Mouse (Mus musculus): ENCODE measurements around the gene Igf2r. TPM values are rescaled to one million over a fixed set of nuclear protein-coding genes. Genes with fewer than 3 reads are reported as not detected.
"Not testable (repeated sequence)": the region's sequence is repeated elsewhere in the genome, so short reads cannot be mapped to it uniquely, and the experiment has no call there.

The Igf2r gene
- polyA plus RNA-seq, 1 experiment from 2014 or later: 25.1 TPM

DNA sequence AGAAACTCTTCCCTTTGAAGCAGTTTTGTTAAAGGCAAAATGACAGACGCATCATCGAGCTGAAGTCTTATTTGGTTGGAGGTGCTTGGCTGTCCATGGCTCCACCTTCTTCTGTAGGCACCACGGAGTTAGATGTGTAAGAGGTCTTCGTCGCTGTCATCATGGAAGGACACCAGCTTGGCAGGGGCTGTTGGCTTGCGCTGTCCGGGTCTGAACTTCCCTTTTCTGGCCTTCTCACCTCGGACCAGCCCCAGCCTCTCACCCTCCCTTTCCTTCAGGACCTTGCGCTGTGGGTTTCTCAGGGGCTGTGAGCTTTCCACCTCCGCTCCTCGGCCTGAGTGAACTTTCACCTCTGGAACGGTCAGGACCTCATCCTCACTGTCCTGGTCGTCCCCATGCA lies 85.9 kb downstream of the Igf2r start:
- peaks cover 58% of the 10 kb centered on the region for H3K36me3 ChIP-seq (ENCODE audit: control insufficient read depth, insufficient read depth)

DNA sequence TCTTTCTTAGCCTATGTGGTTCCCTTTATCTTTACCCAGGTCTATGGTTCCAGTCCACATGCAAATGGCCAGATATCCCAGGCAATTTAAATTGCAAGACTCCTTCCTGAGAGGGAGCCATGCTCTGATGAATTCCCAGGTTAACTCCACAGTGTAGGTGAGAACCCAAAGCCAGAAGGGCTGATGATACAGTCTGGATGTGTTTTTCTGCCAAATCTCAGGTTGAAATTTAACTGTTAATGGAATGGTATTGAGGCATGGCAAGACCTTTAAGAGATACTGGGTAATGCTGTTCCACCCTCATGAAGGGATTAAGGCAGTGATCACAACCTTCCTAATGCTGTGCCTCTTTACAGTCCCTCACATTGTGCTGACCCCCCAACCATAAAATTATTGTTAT lies 91.2 kb downstream of the Igf2r start:
- no peak for TF ChIP-seq CTCF (IDR thresholded peaks at IDR 0.05; ENCODE audit: low read depth)
- H3K4me2 ChIP-seq (replicated peaks; ENCODE audit: low read depth): no peak overlapping the region
- ATAC-seq: no peak
- H3K4me1 ChIP-seq (replicated peaks; ENCODE audit: control insufficient read depth, insufficient read depth, low read length): no peaks in the 10 kb centered on the region; the same call in none of the 2 replicates
- no peaks in the 10 kb centered on the region for H3K27me3 ChIP-seq (replicated peaks; ENCODE audit: control insufficient read depth, insufficient read depth, low read length)
- no peak overlapping the region for H3K9ac ChIP-seq (ENCODE audit: low read depth, low read length)
- H3K36me3 ChIP-seq (ENCODE audit: control insufficient read depth, insufficient read depth): peaks cover 6% of the 10 kb centered on the region; the same call in 1 of the 2 replicates
- no peak overlapping the region for H3K27ac ChIP-seq (ENCODE audit: low read depth, low read length)
- H3K4me3 ChIP-seq (ENCODE audit: low read depth, low read length): no peak overlapping the region
- peaks cover 3% of the 10 kb centered on the region; the same call in 1 of the 2 replicates for H3K9me3 ChIP-seq (ENCODE audit: control insufficient read depth)

More for the DNA sequence above, 85.9 kb downstream of the Igf2r start:
- WGBS: 91% methylated on average over 13 of the region's 13 CpGs
- no peak for TF ChIP-seq CTCF (IDR thresholded peaks at IDR 0.05; ENCODE audit: low read depth)
- Histone ChIP-seq H3K9me3 (ENCODE audit: control insufficient read depth) (peaks cover 3% of the 10 kb centered on the region; the same call in 1 of the 2 replicates), H3K4me3 (ENCODE audit: low read depth, low read length) (no peak overlapping the region), H3K27ac (ENCODE audit: low read depth, low read length) (no peak overlapping the region), H3K9ac (ENCODE audit: low read depth, low read length) (no peak overlapping the region), H3K27me3 (replicated peaks; ENCODE audit: control insufficient read depth, insufficient read depth, low read length) (no peaks in the 10 kb centered on the region), H3K4me2 (replicated peaks; ENCODE audit: low read depth) (no peak overlapping the region), H3K4me1 (replicated peaks; ENCODE audit: control insufficient read depth, insufficient read depth, low read length) (no peaks in the 10 kb centered on the region)
- no peak for ATAC-seq

DNA sequence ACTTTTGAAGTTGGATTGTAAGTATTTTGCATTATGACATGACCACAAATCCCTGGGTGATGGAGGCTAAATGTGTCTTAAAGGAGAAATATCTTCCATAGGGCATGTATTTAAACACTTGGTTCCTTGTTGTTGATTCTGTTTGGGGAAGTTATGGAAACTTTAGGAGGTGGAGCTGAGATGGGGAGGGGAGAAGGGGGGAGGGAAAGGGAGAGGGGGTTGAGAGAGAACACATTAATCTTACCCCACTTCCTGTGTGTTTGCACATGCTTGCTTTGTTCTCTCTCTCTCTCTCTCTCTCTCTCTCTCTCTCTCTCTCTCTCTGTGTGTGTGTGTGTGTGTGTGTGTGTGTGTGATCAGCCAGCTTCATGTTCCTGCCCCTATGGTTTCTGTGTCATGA lies 92.3 kb downstream of the Igf2r start:
- Histone ChIP-seq H3K9me3 (ENCODE audit: control insufficient read depth) (peaks cover 3% of the 10 kb centered on the region; the same call in 1 of the 2 replicates), H3K27ac (ENCODE audit: low read depth, low read length) (no peak overlapping the region), H3K4me1 (replicated peaks; ENCODE audit: control insufficient read depth, insufficient read depth, low read length) (no peaks in the 10 kb centered on the region; the same call in none of the 2 replicates), H3K4me3 (ENCODE audit: low read depth, low read length) (no peak overlapping the region), H3K4me2 (replicated peaks; ENCODE audit: low read depth) (no peak overlapping the region), H3K9ac (ENCODE audit: low read depth, low read length) (no peak overlapping the region), H3K36me3 (ENCODE audit: control insufficient read depth, insufficient read depth) (no peaks in the 10 kb centered on the region), H3K27me3 (replicated peaks; ENCODE audit: control insufficient read depth, insufficient read depth, low read length) (no peaks in the 10 kb centered on the region)
- ATAC-seq: no peak
- no peak for TF ChIP-seq CTCF (IDR thresholded peaks at IDR 0.05; ENCODE audit: low read depth)

DNA sequence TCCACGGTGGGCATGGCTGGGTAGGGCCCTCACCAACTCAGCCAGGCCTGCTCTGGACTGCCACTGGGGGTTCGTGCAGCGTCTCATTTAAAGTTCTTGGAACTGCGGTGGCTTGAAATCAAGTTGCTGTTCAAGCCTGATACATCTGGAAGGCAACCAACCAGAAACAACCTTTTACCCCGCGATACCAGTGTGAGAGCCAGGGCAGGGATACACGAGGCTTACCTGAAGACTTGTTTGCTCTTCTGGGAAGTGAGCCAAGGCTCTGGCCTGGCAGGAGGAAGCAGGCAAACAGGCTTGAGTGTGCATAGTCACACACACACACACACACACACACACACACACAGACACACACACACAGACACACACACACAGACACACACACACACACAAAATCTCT lies 93.8 kb downstream of the Igf2r start, which contains the start of gene Slc22a1:
Slc22a1 (minus strand) TSS at position 184 of the 400 bp plus-strand sequence.
- H3K9ac ChIP-seq (ENCODE audit: low read depth, low read length): no peak within 1 kb of the TSS
- no peak within 1 kb of the TSS for H3K4me2 ChIP-seq (replicated peaks; ENCODE audit: low read depth)
- 0 out of 2 replicates have a peak, but pooled peaks have one; percentile 14 for ATAC-seq
- peaks cover 3% of the 10 kb centered on the region; the same call in 1 of the 2 replicates for H3K9me3 ChIP-seq (ENCODE audit: control insufficient read depth)
- no peak within 1 kb of the TSS for H3K27ac ChIP-seq (ENCODE audit: low read depth, low read length)
- H3K4me3 ChIP-seq (ENCODE audit: low read depth, low read length): no peak within 1 kb of the TSS
- no peaks in the 10 kb centered on the region for H3K36me3 ChIP-seq (ENCODE audit: control insufficient read depth, insufficient read depth)
- no peaks in the 10 kb centered on the region; the same call in none of the 2 replicates for H3K4me1 ChIP-seq (replicated peaks; ENCODE audit: control insufficient read depth, insufficient read depth, low read length)
- no peaks in the 10 kb centered on the region for H3K27me3 ChIP-seq (replicated peaks; ENCODE audit: control insufficient read depth, insufficient read depth, low read length)
- TF ChIP-seq CTCF (IDR thresholded peaks at IDR 0.05; ENCODE audit: low read depth): no peak
- 63% methylated on average over 7 of the region's 7 CpGs for WGBS

DNA sequence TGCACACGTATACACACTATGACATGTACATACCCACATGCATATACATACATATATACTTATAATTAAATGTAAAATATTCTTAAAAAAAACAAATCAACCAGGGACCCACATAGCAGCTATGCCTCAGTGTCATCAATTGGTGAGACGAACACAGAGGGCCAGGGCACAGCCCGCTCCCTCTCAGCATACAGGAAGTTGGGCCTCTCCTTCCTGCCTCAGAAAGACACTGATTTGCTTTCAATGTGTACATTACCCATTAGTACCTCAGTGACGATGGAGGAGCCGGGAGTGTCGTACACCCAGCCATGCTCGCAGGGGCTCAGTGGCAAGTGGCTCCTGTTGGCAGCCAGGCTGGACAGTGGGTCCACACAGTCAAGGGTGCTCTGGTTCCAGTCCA lies 94.5 kb downstream of the Igf2r start:
- ATAC-seq; H3K4me3 ChIP-seq (ENCODE audit: low read depth, low read length); H3K4me2 ChIP-seq (replicated peaks; ENCODE audit: low read depth); H3K36me3 ChIP-seq (ENCODE audit: control insufficient read depth, insufficient read depth); H3K4me1 ChIP-seq (replicated peaks; ENCODE audit: control insufficient read depth, insufficient read depth, low read length); H3K9ac ChIP-seq (ENCODE audit: low read depth, low read length); H3K27ac ChIP-seq (ENCODE audit: low read depth, low read length); H3K9me3 ChIP-seq (ENCODE audit: control insufficient read depth); H3K27me3 ChIP-seq (replicated peaks; ENCODE audit: control insufficient read depth, insufficient read depth, low read length): not testable (repeated sequence)
- 85% methylated on average over 7 of the region's 7 CpGs for WGBS

DNA sequence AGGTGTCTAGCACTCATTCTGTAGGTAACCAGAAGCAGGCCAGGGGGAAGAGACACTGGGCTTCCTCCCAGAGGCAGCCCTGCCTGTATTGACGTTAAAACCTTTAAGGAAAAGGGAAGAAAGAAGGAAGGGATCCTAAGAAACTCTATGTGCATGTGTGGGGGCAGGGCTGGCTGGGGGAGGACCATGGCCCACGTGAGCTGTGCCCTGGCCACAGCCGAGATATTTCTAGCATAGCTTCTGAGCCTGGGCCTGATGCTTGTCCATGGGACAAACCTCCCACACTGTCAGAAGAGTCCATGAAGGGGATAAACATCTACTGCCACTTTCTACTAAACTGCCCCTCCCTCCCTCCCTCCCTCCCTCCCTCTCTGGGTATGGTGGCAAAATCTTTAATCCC lies 95.6 kb downstream of the Igf2r start:
- Histone ChIP-seq H3K36me3 (ENCODE audit: control insufficient read depth, insufficient read depth) (no peaks in the 10 kb centered on the region), H3K9me3 (ENCODE audit: control insufficient read depth) (no peaks in the 10 kb centered on the region), H3K27me3 (replicated peaks; ENCODE audit: control insufficient read depth, insufficient read depth, low read length) (no peaks in the 10 kb centered on the region), H3K4me1 (replicated peaks; ENCODE audit: control insufficient read depth, insufficient read depth, low read length) (peaks cover 3% of the 10 kb centered on the region), H3K9ac (ENCODE audit: low read depth, low read length) (no peak overlapping the region), H3K27ac (ENCODE audit: low read depth, low read length) (no peak overlapping the region), H3K4me3 (ENCODE audit: low read depth, low read length) (no peak overlapping the region), H3K4me2 (replicated peaks; ENCODE audit: low read depth) (no peak overlapping the region)
- no peak for TF ChIP-seq CTCF (IDR thresholded peaks at IDR 0.05; ENCODE audit: low read depth)
- WGBS: 58% methylated on average over 3 of the region's 3 CpGs
- ATAC-seq: no peak

All from intestine, postnatal 0 days (tissue).